Mouse (Mus musculus): ENCODE data around the gene Rcor3. TPM values are rescaled to one million over a fixed set of nuclear protein-coding genes. Genes with fewer than 3 reads are reported as not detected.

The Rcor3 gene
- total and polyA plus RNA-seq, 3 experiments, result 1.5 to 3.9 (median 3.1) TPM

DNA sequence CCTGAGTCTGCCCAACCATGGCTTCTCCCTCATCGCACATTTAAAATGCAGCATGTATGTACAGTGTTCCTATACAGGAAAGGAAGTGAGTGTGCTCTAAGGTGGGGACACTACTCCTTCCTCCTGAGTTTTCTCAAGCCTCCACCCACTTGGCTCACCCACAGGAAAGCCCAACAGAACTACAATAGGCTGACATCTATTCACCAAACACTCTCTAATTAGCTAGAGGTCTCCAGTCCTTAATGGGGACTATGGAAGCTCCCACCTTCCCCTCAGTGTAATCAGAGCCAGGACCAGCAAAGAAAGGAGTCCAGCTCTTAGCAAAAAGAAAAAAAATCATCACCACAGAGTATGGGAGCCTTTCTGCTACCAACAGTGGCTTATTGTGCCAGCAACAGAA lies 63.0 kb downstream of the Rcor3 start:
- Histone ChIP-seq H3K4me3 (replicated peaks in 1 of 3; ENCODE audit: low read depth in 2 of 3, low read length in 2 of 3, poor library complexity in 1 of 3) (no peak overlapping the region), H3K4me1 (ENCODE audit: control insufficient read depth in 1 of 2, insufficient read depth in 2 of 2) (peaks cover 16 to 70% of the 10 kb centered on the region in 2 experiments), H3K27ac (ENCODE audit: insufficient read depth, low read depth) (no peak overlapping the region), H3K36me3 (replicated peaks in 1 of 2; ENCODE audit: control insufficient read depth in 1 of 2, insufficient read depth in 1 of 2, low read length in 1 of 2) (peaks cover 11 to 60% of the 10 kb centered on the region in 2 experiments), H3K9me3 (replicated peaks; ENCODE audit: low read length) (no peaks in the 10 kb centered on the region), H3K9ac (ENCODE audit: insufficient read depth, low read depth) (no peak overlapping the region), H3K27me3 (replicated peaks) (no peaks in the 10 kb centered on the region), H3K4me2 (ENCODE audit: insufficient read depth, low read depth, poor library complexity, severe bottlenecking) (no peak overlapping the region), H3K79me2 (replicated peaks; ENCODE audit: control insufficient read depth, extremely low read depth, insufficient read depth, poor library complexity, severe bottlenecking) (no peaks in the 10 kb centered on the region)
- no peak for TF ChIP-seq EP300 (IDR thresholded peaks at IDR 0.05; ENCODE audit: low read length)
- no peak for TF ChIP-seq TBP (conservative IDR thresholded peaks at IDR 0.05; ENCODE audit: low read depth, low read length)
- TF ChIP-seq ELF1 (IDR thresholded peaks at IDR 0.05; ENCODE audit: low read depth, low read length), result no peak
- no peak for TF ChIP-seq RCOR1 (conservative IDR thresholded peaks at IDR 0.05; ENCODE audit: low read depth, low read length)
- no peak for TF ChIP-seq JUN (IDR thresholded peaks at IDR 0.05; ENCODE audit: insufficient read depth, low read depth, low read length)
- no peak for TF ChIP-seq GABPA (IDR thresholded peaks at IDR 0.05; ENCODE audit: insufficient replicate concordance, low read depth, low read length)
- TF ChIP-seq TCF12 (IDR thresholded peaks at IDR 0.05; ENCODE audit: low read depth, low read length), result no peak
- no peak for TF ChIP-seq BHLHE40 (IDR thresholded peaks at IDR 0.05; ENCODE audit: low read depth, low read length)
- no peak for TF ChIP-seq ZNF384 (IDR thresholded peaks at IDR 0.05; ENCODE audit: low read depth, low read length)
- no peak for TF ChIP-seq POLR2A (IDR thresholded peaks at IDR 0.05; ENCODE audit: low read depth, low read length)
- no peak for TF ChIP-seq MXI1 (IDR thresholded peaks at IDR 0.05; ENCODE audit: low read depth, low read length)
- no peak for TF ChIP-seq ZC3H11A (IDR thresholded peaks at IDR 0.05; ENCODE audit: low read depth, low read length)
- TF ChIP-seq ZKSCAN1 (IDR thresholded peaks at IDR 0.05; ENCODE audit: borderline replicate concordance, low read depth, low read length), result no peak
- no peak for TF ChIP-seq ETS1 (conservative IDR thresholded peaks at IDR 0.05; ENCODE audit: low read depth, low read length)
- DNase-seq (ENCODE audit: extremely low read depth), result no peak
- dilution Hi-C loops (cut with MboI; ENCODE audit: extremely low pct_ligation_motif_present, extremely low pct_unique_long_range_greater_than_20kb, low sequenced_read_pairs) (no loop called here), in situ Hi-C loops (cut with MboI; ENCODE audit: low pct_ligation_motif_present, low pct_unique_long_range_greater_than_20kb, low sequenced_read_pairs) (no loop called here)

- no peaks in the 10 kb centered on the region for H3K9me3 ChIP-seq (replicated peaks; ENCODE audit: low read length)
- no peak overlapping the region for H3K4me3 ChIP-seq (replicated peaks in 1 of 3; ENCODE audit: low read depth in 2 of 3, low read length in 2 of 3, poor library complexity in 1 of 3)
- in situ Hi-C loops (cut with MboI; ENCODE audit: low pct_ligation_motif_present, low pct_unique_long_range_greater_than_20kb, low sequenced_read_pairs) (no loop called here), dilution Hi-C loops (cut with MboI; ENCODE audit: extremely low pct_ligation_motif_present, extremely low pct_unique_long_range_greater_than_20kb, low sequenced_read_pairs) (no loop called here)
- H3K4me1 ChIP-seq (ENCODE audit: control insufficient read depth in 1 of 2, insufficient read depth in 2 of 2), result peaks cover 0 to 46% of the 10 kb centered on the region in 2 experiments; a peak in 2 of 4 replicates
- no peak for DNase-seq (ENCODE audit: extremely low read depth)
- no peaks in the 10 kb centered on the region for H3K79me2 ChIP-seq (replicated peaks; ENCODE audit: control insufficient read depth, extremely low read depth, insufficient read depth, poor library complexity, severe bottlenecking)
- no peaks in the 10 kb centered on the region for H3K27me3 ChIP-seq (replicated peaks)
- H3K27ac ChIP-seq (ENCODE audit: insufficient read depth, low read depth), result no peak overlapping the region
- H3K4me2 ChIP-seq (ENCODE audit: insufficient read depth, low read depth, poor library complexity, severe bottlenecking), result no peak overlapping the region
- H3K9ac ChIP-seq (ENCODE audit: insufficient read depth, low read depth), result no peak overlapping the region
- TF ChIP-seq TCF12 (IDR thresholded peaks at IDR 0.05; ENCODE audit: low read depth, low read length) (no peak), JUND (conservative IDR thresholded peaks at IDR 0.05; ENCODE audit: low read depth, low read length) (no peak), CTCF (conservative IDR thresholded peaks at IDR 0.05 in 1 of 2, IDR thresholded peaks at IDR 0.05 in 1 of 2; ENCODE audit: low read depth in 2 of 2, low read length in 2 of 2) (no peak), MAFK (IDR thresholded peaks at IDR 0.05; ENCODE audit: insufficient replicate concordance, low read length) (no peak), MAZ (IDR thresholded peaks at IDR 0.05; ENCODE audit: low read depth, low read length) (no peak), ZKSCAN1 (IDR thresholded peaks at IDR 0.05; ENCODE audit: borderline replicate concordance, low read depth, low read length) (no peak), SMC3 (IDR thresholded peaks at IDR 0.05; ENCODE audit: low read depth, low read length) (no peak), MXI1 (IDR thresholded peaks at IDR 0.05; ENCODE audit: low read depth, low read length) (no peak), RCOR1 (conservative IDR thresholded peaks at IDR 0.05; ENCODE audit: low read depth, low read length) (no peak), EP300 (IDR thresholded peaks at IDR 0.05; ENCODE audit: low read length) (no peak), MYC (IDR thresholded peaks at IDR 0.05; ENCODE audit: low read depth, low read length) (no peak), E2F4 (IDR thresholded peaks at IDR 0.05; ENCODE audit: insufficient replicate concordance, low read depth, low read length) (no peak), USF1 (IDR thresholded peaks at IDR 0.05; ENCODE audit: low read depth, low read length) (no peak), BHLHE40 (IDR thresholded peaks at IDR 0.05; ENCODE audit: low read depth, low read length) (no peak), KAT2A (IDR thresholded peaks at IDR 0.05; ENCODE audit: insufficient replicate concordance, low read length) (no peak), CHD2 (IDR thresholded peaks at IDR 0.05; ENCODE audit: low read length) (no peak), TBP (conservative IDR thresholded peaks at IDR 0.05; ENCODE audit: low read depth, low read length) (no peak)
- H3K36me3 ChIP-seq (replicated peaks in 1 of 2; ENCODE audit: control insufficient read depth in 1 of 2, insufficient read depth in 1 of 2, low read length in 1 of 2), result peaks cover 16 to 75% of the 10 kb centered on the region in 2 experiments
Measured at GRCm38 (mm10) chr1:192072426-192072825, 65.4 kb downstream of the Rcor3 start.

Measured in CH12.LX (cell line).